Mouse (Mus musculus) cerebellum, adult 2 months (tissue): ENCODE results near the gene Polr2i. TPM values are rescaled to one million over a fixed set of nuclear protein-coding genes. Genes with fewer than 3 reads are reported as not detected.
A peak's percentile ranks its signal among the peaks of the same experiment; 100 is the strongest.
"Not testable (repeated sequence)": the region's sequence is repeated elsewhere in the genome, so short reads cannot be mapped to it uniquely, and the experiment has no call there.

Source experiments
- DNase-seq, 2 experiments: peaks; one replicate each; pipeline ENCODE4 v3.0.0; 2021
- H3K27ac ChIP-seq: fragments of 200-500 bp; 2 replicates; pipeline ENCODE4 v1.5.1; 2012; ENCODE audit warnings: low read length, control low read depth, inconsistent platforms; ENCODE audit not compliant: insufficient read depth
- H3K27me3 ChIP-seq: fragments of 200-500 bp; 2 replicates; pipeline ENCODE4 v1.6.1; 2012; ENCODE audit warnings: inconsistent platforms, mild to moderate bottlenecking, low read length, moderate library complexity; ENCODE audit not compliant: control insufficient read depth, insufficient read depth
- H3K4me1 ChIP-seq: fragments of 200-500 bp; 2 replicates; pipeline ENCODE4 v1.6.1; 2011; ENCODE audit warnings: low read length; ENCODE audit not compliant: control insufficient read depth, insufficient read depth
- H3K4me3 ChIP-seq: fragments of 200-500 bp; replicated peaks from 2 replicates; pipeline ENCODE3; 2011; ENCODE audit warnings: mild to moderate bottlenecking, low read depth, low read length, control low read depth; ENCODE audit not compliant: insufficient read depth
- CTCF ChIP-seq: fragments of 200-500 bp; IDR thresholded peaks from 2 replicates; pipeline ENCODE4 v1.5.1; 2011; ENCODE audit warnings: low read depth, mild to moderate bottlenecking, control low read depth, low read length, moderate library complexity, borderline replicate concordance; ENCODE audit not compliant: insufficient read depth
- POLR2A ChIP-seq: fragments of 200-500 bp; IDR thresholded peaks from 2 replicates; pipeline ENCODE4 v1.6.1; 2011; ENCODE audit warnings: low read length, control low read depth, borderline replicate concordance; ENCODE audit not compliant: insufficient read depth
- WGBS: fragments of 180-500 bp; shearing (Covaris S2); methylation state at CpG from one replicate; pipeline ENCODE4 v1.1.7; 2018; 5-methylcytosine and 5-hydroxymethylcytosine counted together
- polyA plus RNA-seq: library from polyadenylated mRNA; depleted of rRNA; stranded (reverse); fragments of >200 nt; gene quantifications from 2 replicates; pipeline ENCODE4 v1.2.3, GENCODE M21; 2012; rRNA removed

Gene Polr2i
- polyA plus RNA-seq: 167 and 182 TPM in 2 replicates

DNA sequence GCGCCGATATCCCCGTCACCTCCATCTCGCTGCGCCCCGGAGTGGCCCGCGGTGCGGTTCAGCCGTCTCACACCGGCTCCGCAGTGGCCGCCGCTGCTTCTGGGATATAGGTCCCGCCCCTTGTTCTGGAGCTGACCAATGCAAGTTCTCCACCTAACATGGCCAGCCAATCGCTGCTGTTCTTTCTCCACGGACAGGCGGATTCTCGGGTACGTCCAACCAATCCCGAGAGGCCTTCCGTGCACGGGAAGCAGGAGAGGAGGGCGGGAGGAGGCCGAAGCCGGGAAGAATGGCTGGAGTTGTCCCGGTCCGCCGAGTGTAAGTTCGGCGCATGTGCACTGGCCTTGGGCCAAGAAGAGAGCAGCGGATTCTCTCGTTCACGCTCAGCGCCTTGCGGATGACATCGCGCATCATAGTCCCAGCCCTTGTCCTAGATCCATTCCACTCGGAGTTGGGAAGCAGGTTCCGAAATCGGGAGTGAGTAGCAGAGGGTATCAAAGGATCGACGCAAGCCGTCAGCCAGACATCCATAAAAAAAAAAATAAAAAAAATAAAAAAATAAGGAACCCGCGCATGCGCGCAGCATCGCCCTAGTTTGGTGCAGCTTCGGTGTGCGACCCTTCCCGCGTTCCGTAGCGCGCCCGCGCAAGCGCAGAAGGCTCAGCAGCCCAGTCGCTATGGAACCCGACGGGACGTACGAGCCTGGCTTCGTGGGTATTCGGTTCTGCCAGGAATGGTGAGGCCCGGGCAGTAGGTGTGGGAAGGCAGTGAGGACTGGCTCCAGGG, at the start of gene Polr2i, which contains the start of gene Tbcb:
TSS of gene Polr2i (plus strand) at position 280 of the 786 bp plus-strand sequence.
TSS of gene Tbcb (minus strand) at position 604 of the 786 bp plus-strand sequence.
- TF ChIP-seq CTCF (no peak), POLR2A (peak; percentile 80)
- peak; percentile 99 to 100 for DNase-seq
- H3K4me3 ChIP-seq: peak within 1 kb of the TSS; percentile 88
- under 1% methylated on average over 67 of the region's 67 CpGs for WGBS
- H3K27ac ChIP-seq: peak within 1 kb of the TSS; percentile 85
- H3K4me1 ChIP-seq: peaks cover 10% of the 10 kb centered on the region
- no peaks in the 10 kb centered on the region for H3K27me3 ChIP-seq

DNA sequence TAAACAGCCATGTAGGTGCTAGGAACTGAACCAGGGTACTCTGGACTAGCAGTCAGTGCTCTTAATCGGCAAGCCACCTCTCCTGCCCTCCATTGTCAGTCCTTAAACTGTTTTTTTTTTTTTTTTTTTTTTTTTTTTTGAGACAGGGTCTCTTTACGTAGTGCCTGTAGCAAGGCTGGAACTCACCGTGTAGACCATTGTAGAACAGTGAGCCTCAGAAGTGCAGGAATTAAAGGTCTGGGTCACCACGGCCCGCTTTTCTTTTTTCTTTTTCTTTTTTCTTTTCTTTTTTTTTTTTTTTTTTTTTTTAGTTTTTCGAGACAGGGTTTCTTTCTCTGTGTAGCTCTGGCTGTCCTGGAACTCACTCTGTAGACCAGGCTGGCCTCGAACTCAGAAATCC, 48.6 kb upstream of the Polr2i start:
- DNase-seq, H3K27ac ChIP-seq, H3K4me3 ChIP-seq, H3K27me3 ChIP-seq: not testable (repeated sequence)
- WGBS: 78% methylated on average over 6 of the region's 7 CpGs
- peaks cover 21% of the 10 kb centered on the region for H3K4me1 ChIP-seq

DNA sequence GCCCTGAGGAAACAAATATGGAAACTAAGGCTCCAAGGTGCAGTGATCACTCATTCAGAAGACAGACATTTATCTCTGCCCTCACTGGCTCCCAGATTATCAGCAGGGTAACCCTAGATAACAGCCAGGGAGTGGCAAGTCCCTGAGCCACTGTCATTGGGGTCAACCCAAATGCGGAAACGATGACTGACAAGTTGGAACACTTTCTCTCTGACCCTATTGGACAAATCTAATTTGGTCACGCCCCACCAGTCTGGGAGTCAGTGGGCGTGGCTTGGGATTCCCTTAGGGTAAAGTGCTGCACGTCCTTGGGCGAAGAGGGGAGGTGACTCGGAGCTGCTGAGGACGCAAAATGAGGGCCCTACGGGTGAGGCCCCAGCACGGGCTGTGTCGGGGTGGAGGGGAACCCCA, 47.9 kb upstream of the Polr2i start, which contains the start of gene Cox7a1:
TSS of gene Cox7a1 (plus strand) at position 266 of the 411 bp plus-strand sequence.
- TF ChIP-seq POLR2A: no peak
- TF ChIP-seq CTCF: no peak
- DNase-seq: peak; percentile 68 to 78
- Histone ChIP-seq H3K27me3 (no peaks in the 10 kb centered on the region), H3K4me3 (peak within 1 kb of the TSS; percentile 5), H3K4me1 (peaks cover 28% of the 10 kb centered on the region), H3K27ac (peak within 1 kb of the TSS; percentile 24; the same call in 1 of the 2 replicates)
- 8% methylated on average over 11 of the region's 11 CpGs for WGBS

DNA sequence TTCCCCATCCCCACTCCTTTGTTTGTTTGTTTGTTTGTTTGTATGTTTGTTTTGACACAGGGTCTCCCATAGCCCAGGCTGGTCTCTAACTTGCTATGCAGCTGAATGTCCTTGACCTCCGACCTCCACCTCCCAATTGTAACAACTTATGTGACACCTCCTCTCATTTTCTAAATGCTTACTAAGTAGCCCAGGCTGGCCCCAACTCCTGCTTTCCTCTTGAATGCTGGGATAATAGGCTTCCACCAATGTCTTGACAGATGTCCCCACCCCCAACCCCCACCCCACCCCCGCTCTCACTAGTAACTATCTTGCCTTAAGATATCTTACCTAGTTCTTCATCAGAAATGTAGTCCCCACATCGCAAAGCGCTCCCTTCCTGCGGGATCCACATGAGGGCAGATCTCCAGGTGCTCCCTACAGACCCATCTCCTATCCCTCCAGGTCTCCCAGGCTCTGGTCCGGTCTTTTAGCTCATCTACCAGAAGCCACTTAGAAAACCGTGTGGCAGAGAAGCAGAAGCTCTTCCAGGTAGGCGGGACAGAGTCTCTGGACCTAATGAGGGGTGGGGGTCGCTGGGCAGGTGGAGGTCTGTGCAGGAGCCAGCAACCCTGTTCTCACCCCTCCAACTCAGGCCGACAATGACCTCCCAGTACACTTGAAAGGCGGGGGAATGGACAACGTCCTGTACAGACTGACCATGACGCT, 47.0 kb upstream of the Polr2i start:
- Histone ChIP-seq H3K4me3 (no peak overlapping the region), H3K4me1 (peaks cover 30% of the 10 kb centered on the region), H3K27me3 (no peaks in the 10 kb centered on the region), H3K27ac (peak overlapping the region; percentile 24; the same call in 1 of the 2 replicates)
- TF ChIP-seq CTCF (no peak), POLR2A (no peak)
- 72% methylated on average over 13 of the region's 13 CpGs for WGBS
- no peak for DNase-seq

DNA sequence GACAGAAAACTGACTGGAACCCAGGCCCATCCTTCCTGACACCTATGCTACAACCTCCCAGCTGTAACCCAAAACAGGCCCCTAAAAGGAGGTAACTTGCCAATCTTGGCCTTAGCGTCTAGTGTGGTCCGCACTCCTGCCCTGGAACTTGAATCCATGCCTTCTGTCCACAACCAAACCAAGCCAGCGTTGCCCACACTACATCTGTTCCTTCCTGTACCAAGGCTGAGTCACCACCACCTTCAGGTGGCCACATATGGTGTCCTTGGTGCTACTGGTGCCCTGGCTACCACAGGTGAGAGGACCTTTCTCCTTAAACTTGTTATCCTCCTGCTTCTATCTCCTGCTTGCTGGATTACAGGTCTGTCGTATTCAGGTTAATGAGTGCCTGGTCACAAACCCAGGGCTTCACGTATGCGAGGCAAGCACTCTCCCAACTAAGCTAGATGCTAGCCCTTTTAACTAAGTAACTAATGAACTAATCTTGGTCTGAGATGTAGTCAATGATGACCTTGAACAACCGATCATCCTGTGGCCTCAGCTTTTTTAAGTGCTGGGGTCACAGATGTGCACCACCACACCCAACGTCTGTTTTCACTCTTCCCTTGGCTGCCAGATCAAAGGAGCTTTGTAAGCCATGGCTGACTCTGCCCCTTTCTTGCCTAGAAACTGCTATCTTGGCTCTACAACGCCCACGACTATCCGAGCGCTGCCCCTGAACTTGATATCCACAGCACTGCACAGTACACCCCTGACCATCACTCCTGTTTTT, 43.2 kb upstream of the Polr2i start:
- DNase-seq: peak in 1 of 2 experiments; percentile 74
- H3K27me3 ChIP-seq: no peaks in the 10 kb centered on the region
- peak overlapping the region; percentile 42 for H3K27ac ChIP-seq
- WGBS: 59% methylated on average over 12 of the region's 12 CpGs
- no peak overlapping the region for H3K4me3 ChIP-seq
- TF ChIP-seq POLR2A: no peak
- TF ChIP-seq CTCF: no peak
- H3K4me1 ChIP-seq: peaks cover 31% of the 10 kb centered on the region

DNA sequence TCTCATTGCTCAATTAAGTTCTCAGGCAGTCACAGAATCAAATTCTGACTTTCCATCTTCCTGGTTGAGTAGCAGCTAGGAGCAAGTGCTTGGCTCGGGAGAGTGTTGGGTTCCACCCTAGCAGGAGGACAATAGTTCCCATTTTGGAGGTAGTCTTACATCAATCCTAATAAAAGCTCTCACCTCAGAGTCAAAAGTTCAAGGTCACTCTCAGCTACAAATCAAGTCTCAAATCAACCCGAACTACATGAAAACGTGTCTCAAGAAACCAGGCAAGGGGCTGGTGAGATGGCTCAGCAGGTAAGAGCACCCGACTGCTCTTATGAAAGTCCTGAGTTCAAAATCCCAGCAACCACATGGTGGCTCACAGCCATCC, 42.6 kb upstream of the Polr2i start:
- Histone ChIP-seq H3K27ac (peak overlapping the region; percentile 42), H3K4me1 (peaks cover 28% of the 10 kb centered on the region), H3K4me3 (no peak overlapping the region), H3K27me3 (no peaks in the 10 kb centered on the region)
- TF ChIP-seq POLR2A (no peak), CTCF (no peak)
- no peak for DNase-seq
- 83% methylated on average over 4 of the region's 4 CpGs for WGBS

DNA sequence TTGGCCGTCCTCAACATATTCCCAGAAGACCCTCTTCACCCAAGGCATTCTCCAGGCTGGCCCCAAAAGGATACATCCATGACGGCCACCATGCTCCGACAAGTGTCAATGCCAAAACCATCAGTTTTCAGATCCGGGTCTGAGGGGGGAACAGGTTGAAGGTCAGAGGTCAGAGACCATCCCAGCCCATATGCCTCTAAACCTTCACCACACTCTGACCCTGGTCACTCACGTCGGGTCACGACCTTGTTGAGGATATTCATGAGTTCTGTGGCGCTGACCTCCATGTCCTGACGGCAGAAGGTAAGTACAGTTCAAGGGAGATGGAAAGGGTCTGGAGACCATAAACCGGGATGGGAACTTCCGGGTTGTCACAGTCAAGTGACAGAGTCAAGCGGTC, 39.7 kb upstream of the Polr2i start:
- WGBS: 90% methylated on average over 12 of the region's 12 CpGs
- H3K4me1 ChIP-seq: peaks cover 29% of the 10 kb centered on the region
- H3K27ac ChIP-seq: no peak overlapping the region
- no peak for DNase-seq
- no peaks in the 10 kb centered on the region for H3K27me3 ChIP-seq
- no peak for TF ChIP-seq CTCF
- no peak for TF ChIP-seq POLR2A
- H3K4me3 ChIP-seq: no peak overlapping the region

DNA sequence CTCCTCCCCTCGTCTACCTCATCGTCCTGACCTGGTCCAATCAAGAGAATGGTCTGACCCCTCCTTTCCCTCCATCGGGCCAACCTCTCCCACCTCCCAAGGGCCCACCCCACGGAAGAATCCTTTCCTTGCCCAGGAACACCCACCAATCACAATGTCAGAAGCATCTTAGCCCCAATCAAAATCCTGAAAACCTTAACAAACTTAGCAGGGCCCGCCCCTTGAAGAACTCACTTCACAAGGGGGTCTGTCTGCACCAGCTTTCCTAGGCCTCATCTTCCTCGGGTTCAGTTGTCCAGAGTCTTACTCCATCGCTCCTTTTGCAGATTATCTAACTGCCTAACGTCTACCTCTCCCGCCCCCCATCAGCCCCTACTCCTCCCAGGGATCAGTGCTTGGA, 38.7 kb upstream of the Polr2i start:
- Histone ChIP-seq H3K4me3 (peak overlapping the region; percentile 14), H3K4me1 (peaks cover 30% of the 10 kb centered on the region), H3K27me3 (no peaks in the 10 kb centered on the region), H3K27ac (no peak overlapping the region)
- WGBS: 28% methylated on average over 9 of the region's 9 CpGs
- no peak for DNase-seq
- TF ChIP-seq CTCF (no peak), POLR2A (no peak)
